Mouse (Mus musculus): Measurements from ENCODE around the gene Pde3a. TPM values are rescaled to one million over a fixed set of nuclear protein-coding genes. Genes with fewer than 3 reads are reported as not detected.

Pde3a gene
- total RNA-seq, 2 experiments from 2014 or later: 3.7 to 4.2 TPM

GRCm38 (mm10) chr6:141395926-141396325 lies 146.9 kb downstream of the Pde3a start:
- DNase-seq (ENCODE audit: low spot score in 2 of 2): no peak

- no peak for DNase-seq (ENCODE audit: low spot score in 2 of 2)
These were observed 150.3 kb downstream of the Pde3a start for GRCm38 (mm10) chr6:141399411-141399810.

GRCm38 (mm10) chr6:141403943-141404342 lies 154.9 kb downstream of the Pde3a start:
- no peak for DNase-seq (ENCODE audit: low spot score in 2 of 2)

- DNase-seq (ENCODE audit: low spot score in 2 of 2): no peak
These were observed 155.6 kb downstream of the Pde3a start for GRCm38 (mm10) chr6:141404649-141405048.

GRCm38 (mm10) chr6:141405496-141405895 lies 156.4 kb downstream of the Pde3a start:
- no peak for DNase-seq (ENCODE audit: low spot score in 2 of 2)

GRCm38 (mm10) chr6:141408758-141409157 lies 159.7 kb downstream of the Pde3a start:
- DNase-seq (ENCODE audit: low spot score in 2 of 2): no peak

GRCm38 (mm10) chr6:141410836-141411235 lies 161.8 kb downstream of the Pde3a start:
- DNase-seq (ENCODE audit: low spot score in 2 of 2): no peak

GRCm38 (mm10) chr6:141425114-141425513 lies 176.0 kb downstream of the Pde3a start:
- peak in 1 of 2 experiments; percentile 28 for DNase-seq (ENCODE audit: low spot score in 2 of 2)

GRCm38 (mm10) chr6:141428587-141428986 lies 179.5 kb downstream of the Pde3a start:
- DNase-seq (ENCODE audit: low spot score in 2 of 2): no peak

- no peak for DNase-seq (ENCODE audit: low spot score in 2 of 2)
These were observed 181.1 kb downstream of the Pde3a start for GRCm38 (mm10) chr6:141430134-141430533.

GRCm38 (mm10) chr6:141432271-141432974 lies 183.4 kb downstream of the Pde3a start:
- no peak for DNase-seq (ENCODE audit: low spot score in 2 of 2)

GRCm38 (mm10) chr6:141433917-141434756 lies 185.1 kb downstream of the Pde3a start:
- DNase-seq (ENCODE audit: low spot score in 2 of 2): peak; percentile 39 to 50

GRCm38 (mm10) chr6:141435160-141435559 lies 186.1 kb downstream of the Pde3a start:
- no peak for DNase-seq (ENCODE audit: low spot score in 2 of 2)

GRCm38 (mm10) chr6:141439965-141440364 lies 190.9 kb downstream of the Pde3a start:
- no peak for DNase-seq (ENCODE audit: low spot score in 2 of 2)

GRCm38 (mm10) chr6:141447547-141447946 lies 198.5 kb downstream of the Pde3a start:
- DNase-seq (ENCODE audit: low spot score in 2 of 2): peak; percentile 74 to 81

- DNase-seq (ENCODE audit: low spot score in 2 of 2): no peak
These were observed 199.8 kb downstream of the Pde3a start for GRCm38 (mm10) chr6:141448886-141449285.

- no peak for DNase-seq (ENCODE audit: low spot score in 2 of 2)
These were observed 206.3 kb downstream of the Pde3a start for GRCm38 (mm10) chr6:141455335-141455734.

GRCm38 (mm10) chr6:141456591-141456990 lies 207.5 kb downstream of the Pde3a start:
- DNase-seq (ENCODE audit: low spot score in 2 of 2): no peak

- DNase-seq (ENCODE audit: low spot score in 2 of 2): no peak
These were observed 221.2 kb downstream of the Pde3a start for GRCm38 (mm10) chr6:141470251-141470650.

GRCm38 (mm10) chr6:141474223-141474622 lies 225.2 kb downstream of the Pde3a start:
- DNase-seq (ENCODE audit: low spot score in 2 of 2): no peak

GRCm38 (mm10) chr6:141474696-141475095 lies 225.6 kb downstream of the Pde3a start:
- DNase-seq (ENCODE audit: low spot score in 2 of 2): no peak

- DNase-seq (ENCODE audit: low spot score in 2 of 2): no peak
These were observed 236.4 kb downstream of the Pde3a start for GRCm38 (mm10) chr6:141485302-141486021.
